Mouse (Mus musculus): ENCODE measurements at regions not wholly inside any gene's neighbourhood (a gene's known extent, or its start where the extent isn't known, plus 50 kb on each side); places are given as distances from the start of the nearest gene placed in this dataset.

- in situ Hi-C loops (cut with MboI, MseI): no loop called here
Measured at GRCm38 (mm10) chr9:46467671-46468070, 147.9 kb upstream of the 4931429L15Rik start.

- in situ Hi-C loops (cut with MboI, MseI): no loop called here
Measured at GRCm38 (mm10) chr9:46462681-46463080, 142.9 kb upstream of the 4931429L15Rik start.

- in situ Hi-C loops (cut with MboI, MseI): no loop called here
Measured at GRCm38 (mm10) chr9:46457945-46458344, 138.2 kb upstream of the 4931429L15Rik start.

GRCm38 (mm10) chr9:46454807-46455610 lies 135.2 kb upstream of the 4931429L15Rik start:
- in situ Hi-C loops (cut with MboI, MseI): no loop called here

GRCm38 (mm10) chr9:46443191-46444095 lies 123.7 kb upstream of the 4931429L15Rik start:
- in situ Hi-C loops (cut with MboI, MseI): no loop called here

- in situ Hi-C loops (cut with MboI, MseI): no loop called here
Measured at GRCm38 (mm10) chr9:46442739-46443181, 123.0 kb upstream of the 4931429L15Rik start.

GRCm38 (mm10) chr9:46440226-46440625 lies 120.4 kb upstream of the 4931429L15Rik start:
- in situ Hi-C loops (cut with MboI, MseI): no loop called here

- in situ Hi-C loops (cut with MboI, MseI): no loop called here
Measured at GRCm38 (mm10) chr9:46434700-46435099, 114.9 kb upstream of the 4931429L15Rik start.

GRCm38 (mm10) chr9:46433716-46434115 lies 113.9 kb upstream of the 4931429L15Rik start:
- in situ Hi-C loops (cut with MboI, MseI): no loop called here

GRCm38 (mm10) chr9:46431053-46431452 lies 111.3 kb upstream of the 4931429L15Rik start:
- in situ Hi-C loops (cut with MboI, MseI): no loop called here

GRCm38 (mm10) chr9:46423184-46423967 lies 103.6 kb upstream of the 4931429L15Rik start:
- in situ Hi-C loops (cut with MboI, MseI): no loop called here

GRCm38 (mm10) chr9:46421688-46422274 lies 102.0 kb upstream of the 4931429L15Rik start:
- in situ Hi-C loops (cut with MboI, MseI): no loop called here

GRCm38 (mm10) chr9:46411686-46412085 lies 91.9 kb upstream of the 4931429L15Rik start:
- in situ Hi-C loops (cut with MboI, MseI): no loop called here

GRCm38 (mm10) chr9:46408776-46409175 lies 89.0 kb upstream of the 4931429L15Rik start:
- in situ Hi-C loops (cut with MboI, MseI): no loop called here

GRCm38 (mm10) chr9:46406606-46407005 lies 86.8 kb upstream of the 4931429L15Rik start:
- in situ Hi-C loops (cut with MboI, MseI): no loop called here

GRCm38 (mm10) chr9:46396591-46396990 lies 76.8 kb upstream of the 4931429L15Rik start:
- in situ Hi-C loops (cut with MboI, MseI): no loop called here

- in situ Hi-C loops (cut with MboI, MseI): no loop called here
Measured at GRCm38 (mm10) chr9:46395156-46395765, 75.5 kb upstream of the 4931429L15Rik start.

- in situ Hi-C loops (cut with MboI, MseI): no loop called here
Measured at GRCm38 (mm10) chr9:46394239-46394638, 74.5 kb upstream of the 4931429L15Rik start.

- in situ Hi-C loops (cut with MboI, MseI): no loop called here
Measured at GRCm38 (mm10) chr9:46392641-46393321, 73.0 kb upstream of the 4931429L15Rik start.

GRCm38 (mm10) chr9:46389741-46390140 lies 70.0 kb upstream of the 4931429L15Rik start:
- in situ Hi-C loops (cut with MboI, MseI): no loop called here
